Mouse (Mus musculus): Measurements from ENCODE around the gene Ttc7. TPM values are rescaled to one million over a fixed set of nuclear protein-coding genes. Genes with fewer than 3 reads are reported as not detected.

Ttc7 gene
- 5.1 and 5.9 TPM in 2 replicates for polyA plus RNA-seq (2016; fragmentation: Nextera tagmentation; extraction: Ambion mirVana)

DNA sequence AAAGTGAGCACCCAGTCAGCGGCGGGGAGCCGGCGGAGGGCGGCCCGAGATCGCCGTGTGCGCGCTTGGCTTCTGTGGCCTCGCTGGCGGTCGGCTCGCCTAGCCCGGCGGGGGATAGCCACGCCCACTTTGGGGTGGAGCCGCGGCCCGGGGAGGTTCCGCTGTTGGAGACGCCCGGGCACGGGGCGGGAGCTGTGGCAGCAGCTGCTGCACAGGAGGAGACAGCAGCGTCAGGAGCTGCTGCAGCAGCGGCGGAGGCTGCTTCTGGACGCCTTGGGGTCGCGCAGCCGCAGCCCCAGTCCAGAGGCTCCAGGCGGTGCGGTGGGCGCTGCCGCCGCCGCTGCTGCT lies at the start of gene Ttc7:
Ttc7 (plus strand) TSS at position 181 of the 348 bp plus-strand sequence.
- H3K4me2 ChIP-seq (replicated peaks) = peak within 1 kb of the TSS; percentile 97
- peak; percentile 94 for ATAC-seq (ENCODE audit: low FRiP score, low read depth)
- H3K27me3 ChIP-seq (replicated peaks) = peaks cover 33% of the 10 kb centered on the region
- H3K4me1 ChIP-seq = peaks cover 24% of the 10 kb centered on the region
- no peaks in the 10 kb centered on the region for H3K9me3 ChIP-seq
- H3K4me3 ChIP-seq = peak within 1 kb of the TSS; percentile 56
- under 1% methylated on average over 38 of the region's 38 CpGs for WGBS
- H3K9ac ChIP-seq = peak within 1 kb of the TSS; percentile 82
- H3K36me3 ChIP-seq = no peaks in the 10 kb centered on the region
- peak within 1 kb of the TSS; percentile 54 for H3K27ac ChIP-seq

DNA sequence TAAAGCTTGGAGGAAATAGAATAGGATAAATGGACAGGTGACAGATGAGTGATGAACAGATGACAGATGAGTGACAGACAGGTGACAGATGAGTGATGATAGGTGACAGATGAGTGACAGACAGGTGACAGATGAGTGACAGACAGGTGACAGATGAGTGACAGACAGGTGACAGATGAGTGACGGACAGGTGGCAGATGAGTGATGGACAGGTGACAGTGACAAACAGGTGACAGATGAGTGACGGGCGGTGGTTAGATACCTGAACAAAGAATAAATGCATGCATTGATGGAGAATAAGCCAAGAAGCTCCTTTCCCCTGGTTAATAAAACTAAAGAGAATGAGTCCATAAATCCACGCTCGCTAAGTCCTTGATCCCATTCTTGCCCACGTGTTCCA lies 47.7 kb upstream of the Ttc7 start:
- Histone ChIP-seq H3K36me3 (no peaks in the 10 kb centered on the region), H3K4me1 (peaks cover 9% of the 10 kb centered on the region), H3K9me3 (no peaks in the 10 kb centered on the region), H3K27ac (no peak overlapping the region), H3K27me3 (replicated peaks) (no peaks in the 10 kb centered on the region), H3K4me2 (replicated peaks) (no peak overlapping the region), H3K4me3 (no peak overlapping the region), H3K9ac (no peak overlapping the region)
- 91% methylated on average over 6 of the region's 6 CpGs for WGBS
- no peak for ATAC-seq (ENCODE audit: low FRiP score, low read depth)

DNA sequence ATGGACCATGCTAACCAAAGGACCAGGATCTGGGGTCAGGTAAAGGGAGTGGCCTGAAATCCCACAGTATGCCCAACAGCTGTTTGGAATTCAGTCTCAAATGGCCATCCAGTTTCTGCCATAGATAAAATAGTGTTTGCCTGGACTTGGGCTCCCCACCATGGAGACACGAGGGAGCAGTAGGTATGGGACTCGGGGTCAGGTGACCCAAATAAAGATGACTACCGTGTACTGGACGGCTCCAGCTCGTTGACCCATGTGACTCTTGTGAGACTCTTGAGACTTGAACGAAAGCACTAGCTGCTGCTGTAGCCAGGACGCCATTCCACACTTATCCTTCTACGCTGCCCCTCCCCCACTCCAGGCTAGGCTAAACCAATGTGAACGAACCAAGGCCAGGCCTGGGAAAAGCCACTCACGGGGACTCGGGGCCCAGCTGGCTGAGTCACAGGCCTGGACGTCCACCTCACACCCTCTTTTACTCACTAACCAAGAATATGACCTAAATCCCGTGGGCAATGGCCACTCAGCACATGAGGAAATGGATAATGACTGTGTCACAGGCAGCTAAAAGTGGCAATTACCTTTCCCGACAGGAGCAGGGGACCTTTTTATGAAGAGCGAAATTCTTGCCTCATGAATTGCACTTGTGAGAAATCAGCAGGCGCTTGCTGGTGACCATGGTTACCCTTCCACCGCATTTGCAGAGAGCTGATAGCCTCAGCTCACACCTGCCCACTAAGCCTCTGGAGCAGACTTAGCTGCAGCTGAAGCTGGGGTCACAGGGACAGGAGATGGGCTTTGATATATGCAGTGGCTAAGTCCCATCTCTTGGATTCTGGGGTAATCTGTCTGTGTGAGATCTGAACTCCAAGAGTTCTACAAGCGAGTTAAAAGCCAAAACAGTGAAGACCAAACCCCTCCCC lies 45.7 kb upstream of the Ttc7 start:
- Histone ChIP-seq H3K27me3 (replicated peaks) (no peaks in the 10 kb centered on the region), H3K9me3 (no peaks in the 10 kb centered on the region), H3K27ac (no peak overlapping the region), H3K4me2 (replicated peaks) (no peak overlapping the region), H3K36me3 (no peaks in the 10 kb centered on the region), H3K9ac (no peak overlapping the region), H3K4me1 (peaks cover 9% of the 10 kb centered on the region), H3K4me3 (no peak overlapping the region)
- WGBS = 44% methylated on average over 18 of the region's 18 CpGs
- ATAC-seq (ENCODE audit: low FRiP score, low read depth) = peak; percentile 33; the same call in 1 of the 2 replicates

DNA sequence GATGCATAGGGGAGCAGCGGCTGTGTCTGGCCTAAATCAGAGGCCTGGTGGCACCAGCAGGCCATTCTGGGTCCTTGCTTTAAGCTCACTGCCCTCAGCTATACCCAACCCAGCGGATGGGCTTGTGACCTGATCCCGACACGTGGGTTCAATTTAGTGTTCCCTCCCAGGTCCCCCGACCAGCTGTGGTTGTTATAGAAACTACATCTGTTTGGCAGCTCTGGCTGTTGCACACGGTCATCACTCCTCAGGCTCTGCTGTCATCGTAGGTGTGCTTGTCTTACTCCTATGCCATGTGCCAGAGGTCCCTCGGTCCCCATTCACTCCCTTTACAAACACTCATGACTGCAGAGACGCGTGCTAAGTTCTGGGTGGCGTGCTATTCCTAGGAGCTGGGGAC lies 44.9 kb upstream of the Ttc7 start:
- Histone ChIP-seq H3K36me3 (no peaks in the 10 kb centered on the region), H3K27ac (no peak overlapping the region), H3K4me3 (no peak overlapping the region), H3K27me3 (replicated peaks) (no peaks in the 10 kb centered on the region), H3K4me2 (replicated peaks) (no peak overlapping the region), H3K9me3 (no peaks in the 10 kb centered on the region), H3K4me1 (peaks cover 9% of the 10 kb centered on the region), H3K9ac (no peak overlapping the region)
- 86% methylated on average over 11 of the region's 11 CpGs for WGBS
- ATAC-seq (ENCODE audit: low FRiP score, low read depth) = no peak

DNA sequence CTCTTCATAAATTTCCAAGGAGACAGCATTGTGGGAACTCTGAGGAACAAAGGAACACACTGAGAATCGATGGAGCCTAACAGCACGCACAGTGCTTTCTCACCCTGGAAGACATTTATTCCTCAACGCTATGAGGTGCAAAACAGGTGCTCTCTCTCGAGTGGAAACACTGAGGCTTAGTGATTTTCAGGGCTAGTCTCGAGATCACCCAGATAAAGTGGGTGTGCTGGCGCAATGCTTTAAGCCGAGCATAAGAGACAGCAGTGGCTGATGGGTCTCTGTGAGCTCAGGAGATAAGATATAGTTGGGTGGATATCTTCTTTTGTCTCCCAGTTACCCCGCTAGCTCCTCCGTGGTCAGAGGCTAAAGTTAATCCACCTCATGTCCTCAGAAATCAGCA lies 36.6 kb upstream of the Ttc7 start:
- no peak for ATAC-seq (ENCODE audit: low FRiP score, low read depth)
- Histone ChIP-seq H3K9ac (no peak overlapping the region), H3K9me3 (no peaks in the 10 kb centered on the region), H3K4me3 (no peak overlapping the region), H3K27me3 (replicated peaks) (no peaks in the 10 kb centered on the region), H3K36me3 (no peaks in the 10 kb centered on the region), H3K4me1 (no peaks in the 10 kb centered on the region), H3K27ac (no peak overlapping the region), H3K4me2 (replicated peaks) (no peak overlapping the region)
- WGBS = 74% methylated on average over 9 of the region's 9 CpGs

DNA sequence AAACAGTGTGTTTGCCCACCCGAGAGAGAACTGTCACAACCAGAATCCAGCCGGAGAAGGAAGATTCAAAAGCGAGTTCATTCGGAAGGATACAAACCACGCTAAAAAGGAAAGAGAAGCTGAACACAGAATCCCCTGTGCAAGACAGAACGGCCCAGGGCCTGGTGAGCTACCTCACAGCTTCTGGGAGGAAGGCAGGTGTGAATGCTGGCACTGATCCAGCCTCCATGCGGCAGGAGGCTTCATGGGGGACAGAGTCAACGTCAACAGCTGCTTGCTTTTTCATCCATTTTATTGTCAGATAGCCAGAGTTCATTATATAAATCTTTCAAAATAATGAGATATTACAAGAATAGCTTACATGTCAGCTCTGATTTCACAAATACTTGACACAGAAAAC lies 28.3 kb upstream of the Ttc7 start:
- ATAC-seq (ENCODE audit: low FRiP score, low read depth) = no peak
- H3K4me2 ChIP-seq (replicated peaks) = no peak overlapping the region
- no peaks in the 10 kb centered on the region for H3K4me1 ChIP-seq
- no peak overlapping the region for H3K27ac ChIP-seq
- 88% methylated on average over 8 of the region's 8 CpGs for WGBS
- no peak overlapping the region for H3K4me3 ChIP-seq
- peaks cover 53% of the 10 kb centered on the region for H3K36me3 ChIP-seq
- H3K9me3 ChIP-seq = no peaks in the 10 kb centered on the region
- H3K27me3 ChIP-seq (replicated peaks) = no peaks in the 10 kb centered on the region
- H3K9ac ChIP-seq = no peak overlapping the region

DNA sequence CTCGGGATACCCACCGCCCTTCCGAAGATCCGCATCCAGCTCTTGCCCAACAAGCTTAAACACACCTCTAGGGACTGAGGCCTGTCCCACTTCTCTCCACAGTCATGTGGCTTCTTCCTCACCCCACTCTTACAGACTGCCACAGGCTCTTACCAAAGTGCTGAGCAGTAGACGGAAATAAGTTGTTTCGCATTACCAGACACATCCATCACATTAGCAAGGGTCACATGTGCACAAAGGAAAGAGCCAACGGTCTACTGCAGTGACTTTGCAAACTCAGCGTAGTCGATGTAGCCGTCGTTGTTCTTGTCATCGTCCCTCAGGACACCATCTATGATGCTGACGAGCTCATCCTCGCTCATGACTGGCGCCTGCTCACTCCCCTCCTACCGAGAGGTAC lies 27.0 kb upstream of the Ttc7 start:
- 84% methylated on average over 16 of the region's 16 CpGs for WGBS
- Histone ChIP-seq H3K27me3 (replicated peaks) (no peaks in the 10 kb centered on the region), H3K4me1 (no peaks in the 10 kb centered on the region), H3K36me3 (peaks cover 66% of the 10 kb centered on the region), H3K9me3 (0 out of 2 replicates have a peak, but pooled peaks cover 4% of the 10 kb centered on the region), H3K9ac (no peak overlapping the region), H3K4me2 (replicated peaks) (no peak overlapping the region), H3K4me3 (no peak overlapping the region), H3K27ac (no peak overlapping the region)
- no peak for ATAC-seq (ENCODE audit: low FRiP score, low read depth)

DNA sequence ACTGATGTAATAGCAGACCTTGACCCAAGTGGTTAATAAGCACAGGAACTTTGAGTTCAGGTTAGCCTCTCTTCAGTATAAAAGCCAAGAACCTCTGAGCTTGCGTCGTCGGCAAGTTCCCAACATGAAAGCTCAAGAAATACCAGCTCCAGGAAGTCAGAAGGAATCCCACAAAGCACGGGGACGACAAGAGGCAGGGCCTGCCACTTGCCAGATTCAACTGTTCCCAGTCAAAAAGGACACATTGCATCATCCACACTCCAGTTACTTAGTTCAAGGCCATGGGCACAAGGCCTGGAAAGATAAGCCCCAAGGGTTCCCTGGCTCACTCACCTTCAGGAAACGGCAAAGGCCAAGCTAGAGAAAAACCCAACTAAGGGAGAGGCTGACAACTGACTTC lies 19.3 kb upstream of the Ttc7 start:
- no peak overlapping the region for H3K4me3 ChIP-seq
- peaks cover 44% of the 10 kb centered on the region for H3K36me3 ChIP-seq
- H3K27me3 ChIP-seq (replicated peaks) = no peaks in the 10 kb centered on the region
- H3K9me3 ChIP-seq = peaks cover 14% of the 10 kb centered on the region; the same call in 1 of the 2 replicates
- H3K9ac ChIP-seq = no peak overlapping the region
- no peak overlapping the region for H3K27ac ChIP-seq
- WGBS = 95% methylated on average over 6 of the region's 6 CpGs
- no peak for ATAC-seq (ENCODE audit: low FRiP score, low read depth)
- peaks cover 14% of the 10 kb centered on the region for H3K4me1 ChIP-seq
- H3K4me2 ChIP-seq (replicated peaks) = no peak overlapping the region

DNA sequence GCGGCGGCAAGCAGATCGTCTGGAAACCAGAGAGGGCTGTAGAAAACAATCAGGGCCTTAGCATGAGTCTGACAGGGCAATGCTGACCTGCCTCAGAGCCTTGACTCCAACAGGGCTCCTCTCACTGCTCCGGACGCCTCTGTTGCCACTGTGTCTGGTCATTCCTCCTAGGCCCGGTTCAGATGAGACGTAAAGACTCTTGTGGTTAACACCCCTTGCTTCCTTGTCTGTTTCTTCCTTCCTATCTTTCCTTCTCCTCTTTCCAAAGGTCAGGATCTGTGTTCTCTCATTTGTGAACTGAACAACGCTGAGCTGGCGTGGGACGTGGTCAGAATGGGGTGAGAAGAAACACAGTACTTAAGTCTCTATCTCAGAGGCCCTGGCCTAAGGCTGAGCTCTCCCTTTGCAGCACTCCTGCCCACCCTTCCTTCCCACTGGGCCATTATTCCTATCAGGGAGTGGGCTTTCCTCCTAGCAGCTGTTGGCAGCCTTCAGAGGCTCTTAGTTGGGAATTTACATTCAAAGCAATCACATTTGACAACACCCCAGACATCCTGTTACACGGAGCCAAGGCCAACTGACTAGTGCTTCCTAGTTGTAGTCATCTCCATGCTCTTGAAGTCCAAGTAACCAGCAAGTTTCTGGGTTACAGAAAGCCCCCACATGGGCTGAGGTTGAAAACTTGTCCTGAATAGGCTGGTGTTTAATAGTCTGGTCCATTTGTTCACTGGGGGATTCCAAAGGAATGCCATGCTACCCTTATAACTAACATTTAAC lies 18.4 kb upstream of the Ttc7 start:
- no peak for ATAC-seq (ENCODE audit: low FRiP score, low read depth)
- H3K27me3 ChIP-seq (replicated peaks) = no peaks in the 10 kb centered on the region
- WGBS = 92% methylated on average over 11 of the region's 11 CpGs
- H3K9me3 ChIP-seq = peaks cover 14% of the 10 kb centered on the region; the same call in 1 of the 2 replicates
- no peak overlapping the region for H3K9ac ChIP-seq
- peaks cover 38% of the 10 kb centered on the region for H3K36me3 ChIP-seq
- 0 out of 2 replicates have a peak overlapping the region, but pooled peaks have one; percentile 83 for H3K4me3 ChIP-seq
- H3K4me1 ChIP-seq = peaks cover 16% of the 10 kb centered on the region
- H3K4me2 ChIP-seq (replicated peaks) = peak overlapping the region; percentile 86
- no peak overlapping the region for H3K27ac ChIP-seq

DNA sequence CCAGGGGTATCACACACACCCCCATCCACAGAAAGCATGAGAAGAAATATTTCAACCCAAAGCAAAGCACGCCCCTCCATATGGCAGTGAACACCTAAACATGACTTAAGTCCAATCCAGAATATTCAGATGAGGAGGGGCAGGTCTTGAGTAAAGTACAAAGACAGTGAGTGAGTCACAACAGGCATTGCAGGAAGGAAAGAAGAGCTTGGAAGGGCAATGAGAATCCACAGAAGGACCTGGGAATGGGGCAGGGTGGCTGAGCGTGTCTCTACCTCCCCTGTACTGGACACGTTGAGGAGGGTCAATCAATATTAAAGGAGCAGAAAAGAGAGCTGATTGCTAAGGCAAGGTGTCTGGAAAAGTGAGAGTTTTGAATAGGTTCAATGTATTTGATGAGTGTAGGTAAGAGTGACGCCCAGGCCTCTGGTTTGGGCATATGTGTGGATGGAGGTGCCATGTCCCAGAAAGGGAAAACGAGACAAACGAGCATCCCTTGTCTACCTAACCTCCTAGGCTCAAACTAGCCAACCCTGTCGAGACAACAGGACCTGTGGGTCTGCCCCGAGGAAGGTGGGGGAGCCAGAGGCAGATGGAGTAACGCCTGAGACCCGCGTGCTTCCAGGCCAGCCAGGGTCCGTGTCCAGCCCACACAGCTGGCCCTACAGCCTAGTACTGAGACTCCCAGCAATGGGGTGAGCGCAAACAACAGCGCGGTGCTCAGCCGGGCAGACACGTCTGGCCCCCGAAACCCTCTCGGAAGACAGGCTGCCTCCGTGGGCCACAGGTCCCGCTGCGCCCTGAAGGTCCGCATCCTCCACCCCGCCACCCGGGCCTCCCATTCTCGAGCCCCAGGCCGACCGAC lies 17.5 kb upstream of the Ttc7 start:
- peaks cover 14% of the 10 kb centered on the region; the same call in 1 of the 2 replicates for H3K9me3 ChIP-seq
- peak; percentile 85 for ATAC-seq (ENCODE audit: low FRiP score, low read depth)
- H3K4me2 ChIP-seq (replicated peaks) = peak overlapping the region; percentile 86
- no peak overlapping the region for H3K27ac ChIP-seq
- no peaks in the 10 kb centered on the region for H3K27me3 ChIP-seq (replicated peaks)
- WGBS = 7% methylated on average over 28 of the region's 28 CpGs
- H3K9ac ChIP-seq = peak overlapping the region; percentile 89
- H3K4me3 ChIP-seq = peak overlapping the region; percentile 83
- H3K4me1 ChIP-seq = peaks cover 16% of the 10 kb centered on the region
- peaks cover 29% of the 10 kb centered on the region for H3K36me3 ChIP-seq

DNA sequence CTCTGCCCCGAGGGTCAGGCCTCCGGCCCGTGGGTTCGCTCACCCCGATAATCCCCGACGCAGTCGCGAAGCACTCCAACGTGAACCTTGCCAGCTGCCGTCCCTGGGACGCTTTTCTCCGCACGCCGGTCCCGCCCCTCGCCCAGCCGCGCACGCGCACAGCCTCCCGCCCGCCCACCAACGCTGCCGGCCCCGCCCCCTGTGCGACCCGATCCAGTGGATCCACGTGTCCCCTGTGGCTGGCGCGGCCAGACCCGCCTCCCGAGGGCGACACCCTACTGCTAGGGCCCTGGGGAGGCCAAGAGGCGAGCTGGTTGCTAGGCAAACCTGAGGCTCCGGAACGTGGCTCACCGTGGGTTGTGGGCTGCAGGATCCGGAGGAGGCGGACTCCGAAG lies 16.9 kb upstream of the Ttc7 start, which contains the start of gene Mcfd2:
Mcfd2 (minus strand) TSS at position 144 of the 395 bp plus-strand sequence.
- H3K4me2 ChIP-seq (replicated peaks) = peak within 1 kb of the TSS; percentile 86
- no peaks in the 10 kb centered on the region for H3K27me3 ChIP-seq (replicated peaks)
- no peak within 1 kb of the TSS for H3K27ac ChIP-seq
- under 1% methylated on average over 41 of the region's 41 CpGs for WGBS
- peaks cover 16% of the 10 kb centered on the region for H3K4me1 ChIP-seq
- ATAC-seq (ENCODE audit: low FRiP score, low read depth) = peak; percentile 96
- H3K36me3 ChIP-seq = peaks cover 23% of the 10 kb centered on the region
- H3K9ac ChIP-seq = peak within 1 kb of the TSS; percentile 89
- peaks cover 9% of the 10 kb centered on the region; the same call in 1 of the 2 replicates for H3K9me3 ChIP-seq
- peak within 1 kb of the TSS; percentile 83 for H3K4me3 ChIP-seq
